Mouse (Mus musculus) fibroblast of lung, adult 2 months (primary cell): ENCODE data around the gene Tstd2.

Experiments used
- DNase-seq: peaks from one replicate; pipeline ENCODE4 v3.0.0-alpha.2; 2011; ENCODE audit warnings: low read depth

Gene Tstd2

DNA sequence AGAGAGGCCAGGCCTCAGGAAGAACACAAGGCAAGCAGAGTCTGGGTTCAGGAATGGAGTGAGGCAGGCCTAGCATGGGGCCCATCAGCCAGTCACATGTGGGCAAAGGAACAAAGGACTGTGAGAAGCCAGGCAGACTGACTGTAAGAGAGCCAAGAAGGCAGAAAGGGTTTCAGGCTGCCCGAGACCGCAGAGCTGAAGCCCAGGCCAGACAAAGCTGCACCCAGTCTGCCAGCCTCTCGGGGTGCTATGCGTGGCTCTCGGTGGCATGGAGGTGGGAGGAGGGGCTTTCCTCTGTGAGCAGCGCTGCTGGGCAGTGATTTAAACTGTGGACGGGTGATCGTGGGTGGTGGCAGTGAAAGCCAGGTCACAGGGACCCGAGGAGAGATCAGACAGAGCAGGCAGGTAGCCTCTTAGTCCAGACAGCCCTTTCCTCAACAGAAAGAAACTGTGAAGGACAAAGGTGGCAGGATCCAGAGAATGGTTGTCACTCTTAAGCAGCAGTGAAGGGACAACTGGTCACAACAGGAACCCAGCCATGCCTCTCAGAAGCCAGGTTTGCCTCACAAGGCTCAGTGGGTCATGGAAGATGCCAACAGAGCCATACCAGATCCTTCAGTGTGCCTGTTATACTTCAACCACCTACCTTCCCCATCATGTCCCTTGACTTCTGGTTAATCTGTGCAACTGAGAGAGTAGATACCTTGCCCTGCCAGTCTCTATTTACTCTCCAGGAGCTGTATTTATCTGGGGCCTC is 53.9 kb downstream of the Tstd2 start:
- no peak for DNase-seq

DNA sequence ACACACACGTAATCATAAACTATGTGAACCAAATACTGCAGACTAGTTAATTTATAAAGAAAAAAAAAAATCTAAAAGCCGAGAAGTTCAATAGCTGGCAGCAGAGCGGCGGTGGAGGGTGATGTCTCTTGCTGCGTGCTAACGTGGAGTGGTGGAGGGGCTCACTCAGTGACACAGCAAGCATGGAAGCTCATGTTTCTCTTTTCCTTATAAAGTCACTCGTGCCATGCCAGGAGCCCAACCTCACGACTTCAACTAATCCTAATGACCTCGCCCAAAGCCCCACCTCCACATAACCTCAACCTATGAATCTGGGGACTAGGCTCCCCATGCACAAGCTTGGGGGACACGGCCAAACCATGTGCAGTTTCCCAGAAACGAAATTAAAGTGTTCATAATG is 55.9 kb downstream of the Tstd2 start:
- no peak for DNase-seq

DNA sequence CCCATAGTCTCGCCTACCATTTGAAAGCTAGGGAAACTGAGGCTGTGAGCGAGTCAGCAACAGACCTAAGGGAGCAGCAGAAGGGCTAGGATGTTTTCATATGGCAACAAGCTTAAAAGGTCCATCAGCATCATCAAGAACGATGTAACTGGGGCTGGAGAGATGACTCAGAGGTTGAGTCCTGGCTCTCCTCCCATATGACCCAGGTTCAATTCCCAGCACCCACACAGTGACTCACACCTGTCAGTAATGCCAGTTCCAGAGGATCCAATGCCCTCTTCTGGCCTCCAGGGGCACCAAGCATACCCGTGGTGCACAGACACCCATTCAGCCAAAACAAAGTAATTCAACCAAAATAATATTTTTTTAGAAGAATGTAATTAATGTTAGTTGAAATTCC is 58.2 kb downstream of the Tstd2 start:
- DNase-seq, result no peak

DNA sequence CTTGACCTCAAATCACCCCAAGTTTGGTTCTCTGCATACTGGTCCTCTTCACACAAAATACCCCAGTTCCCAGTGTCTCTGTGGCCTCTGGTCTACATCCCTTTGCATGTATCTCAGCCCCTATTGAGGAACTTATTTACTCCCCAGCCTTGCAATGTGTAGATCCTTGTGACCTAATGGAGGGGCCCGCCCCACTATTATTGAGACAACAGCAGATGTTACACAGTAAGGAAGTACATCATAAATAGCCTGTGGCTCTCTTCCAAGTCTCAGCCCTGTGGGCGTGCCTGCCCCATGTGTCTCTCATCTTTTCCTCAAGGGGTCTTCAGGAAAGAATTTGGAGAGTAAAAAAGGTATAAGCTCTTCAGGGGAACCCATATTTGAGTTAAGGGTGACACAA is 61.6 kb downstream of the Tstd2 start:
- no peak for DNase-seq

DNA sequence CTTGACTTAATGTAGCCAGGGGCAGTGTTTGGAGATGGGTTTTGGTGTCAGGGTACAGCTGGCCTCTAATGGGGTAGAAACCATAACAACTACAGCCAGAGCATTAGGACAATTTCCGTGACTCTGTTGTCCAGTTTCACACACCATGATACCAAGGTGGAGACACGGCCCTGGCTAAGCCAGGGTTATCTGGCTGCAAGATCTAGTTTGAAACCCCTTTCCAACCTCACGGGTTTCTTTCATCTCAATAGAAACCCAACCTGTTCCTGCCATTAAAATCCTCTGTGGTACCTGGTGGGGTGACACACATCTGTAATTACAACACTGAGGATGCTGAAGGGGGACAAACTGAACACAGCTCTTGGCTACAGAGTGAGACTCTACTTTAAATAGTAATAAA is 62.8 kb downstream of the Tstd2 start:
- DNase-seq, result no peak

DNA sequence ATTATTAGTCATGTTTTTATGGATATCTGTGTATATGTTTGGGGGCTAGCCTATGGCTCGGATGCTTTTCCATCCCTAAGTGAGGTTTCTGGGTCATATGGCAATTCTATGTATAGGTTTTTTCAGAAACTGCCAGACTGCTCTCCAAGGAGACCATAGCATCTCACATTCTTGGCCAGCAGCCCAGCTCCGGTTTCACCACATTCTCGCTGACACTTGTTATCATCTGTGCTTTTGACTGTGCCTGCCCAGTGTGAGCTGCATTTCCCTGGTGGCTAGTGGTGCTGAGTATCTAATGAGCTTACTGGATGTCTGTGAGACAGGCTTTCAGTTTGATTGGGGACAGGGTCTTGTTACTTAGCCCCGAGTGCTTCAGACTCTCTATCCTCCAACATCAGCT is 64.8 kb downstream of the Tstd2 start:
- DNase-seq, result no peak

DNA sequence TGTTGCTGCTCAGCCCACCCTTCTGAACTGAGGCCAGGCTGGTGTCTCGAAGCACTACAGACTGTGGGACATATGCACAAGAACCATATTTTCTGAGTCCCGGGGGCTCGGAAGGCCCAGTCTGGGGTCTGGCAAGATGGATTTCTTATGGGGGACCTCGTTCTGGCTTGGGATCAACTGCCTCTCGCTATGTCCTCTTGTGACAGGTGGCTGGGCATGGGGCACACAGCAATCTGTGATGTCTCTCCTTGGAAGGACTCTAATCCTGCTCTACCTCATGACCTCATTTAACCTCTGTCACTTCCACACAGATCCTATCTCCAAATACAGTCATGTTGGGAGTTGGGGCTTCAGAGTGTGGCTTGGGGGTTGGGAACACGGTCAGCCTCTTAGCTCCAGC is 65.9 kb downstream of the Tstd2 start:
- DNase-seq, result no peak

DNA sequence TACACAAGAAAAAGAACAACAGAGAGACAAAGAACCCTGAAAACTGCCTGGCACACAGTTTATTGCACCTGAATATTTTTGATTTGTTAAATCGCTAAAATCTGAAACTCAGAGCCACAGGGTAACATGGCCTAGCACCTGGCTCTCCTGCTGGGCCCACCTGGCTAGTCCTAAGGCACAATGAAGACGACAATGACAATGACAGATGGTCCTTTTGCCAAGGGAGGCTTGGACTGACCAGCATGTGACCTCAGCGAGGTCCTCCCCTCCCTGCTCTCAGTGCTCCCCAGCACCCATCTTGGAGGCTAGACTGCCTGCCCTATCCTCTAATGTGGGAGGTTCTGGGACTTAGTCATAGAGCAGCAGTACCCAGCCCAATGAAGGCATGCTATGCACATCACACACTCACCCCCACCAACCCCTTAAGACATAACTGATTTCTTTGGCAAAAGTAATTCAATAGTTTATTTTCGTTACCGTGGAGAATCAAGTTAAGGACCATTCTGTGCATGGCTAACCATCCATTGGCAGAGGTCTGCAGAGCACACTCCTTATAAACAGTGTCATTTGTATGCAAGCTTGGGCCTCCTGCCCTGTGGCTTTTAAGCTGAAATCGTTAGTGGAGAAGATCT is 68.5 kb downstream of the Tstd2 start:
- DNase-seq, result no peak

DNA sequence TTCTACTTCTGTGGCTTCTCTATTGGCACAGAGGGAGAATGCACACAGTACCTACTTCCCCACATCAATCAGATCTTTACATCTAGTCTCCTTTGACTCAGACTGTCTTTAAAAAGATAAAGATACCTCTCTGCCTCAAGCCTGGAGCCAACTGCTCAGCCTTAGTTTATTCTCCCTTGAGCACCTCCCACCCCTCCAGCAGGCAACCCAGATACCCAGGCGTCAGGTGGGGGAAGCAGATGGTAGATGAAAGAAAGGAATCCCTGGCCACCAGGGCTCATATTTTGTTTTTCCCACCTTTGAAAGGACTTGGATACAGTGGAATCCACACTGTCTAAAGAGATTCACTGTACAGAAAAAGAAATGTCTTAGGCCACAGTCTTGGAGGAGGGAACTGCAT is 69.9 kb downstream of the Tstd2 start:
- DNase-seq, result no peak

DNA sequence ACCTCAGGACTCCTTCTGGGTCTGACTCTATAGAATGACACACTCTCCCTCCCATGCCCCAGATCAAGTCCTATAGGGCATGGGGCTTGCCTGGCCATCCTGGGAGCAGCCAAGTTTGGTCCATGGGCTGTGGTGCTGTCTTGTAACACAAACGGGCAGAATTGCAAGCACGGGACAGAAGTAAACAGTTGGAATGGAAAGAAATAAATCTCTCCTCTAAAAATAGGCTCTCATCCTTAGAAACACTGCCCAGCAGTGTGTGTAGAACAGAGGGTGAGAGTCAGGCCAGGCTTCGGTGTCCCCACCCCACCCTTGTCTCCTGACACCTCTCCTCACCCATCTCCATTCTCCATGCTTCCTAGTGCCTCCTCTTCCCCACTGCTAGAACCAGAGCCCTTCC is 70.4 kb downstream of the Tstd2 start:
- no peak for DNase-seq

DNA sequence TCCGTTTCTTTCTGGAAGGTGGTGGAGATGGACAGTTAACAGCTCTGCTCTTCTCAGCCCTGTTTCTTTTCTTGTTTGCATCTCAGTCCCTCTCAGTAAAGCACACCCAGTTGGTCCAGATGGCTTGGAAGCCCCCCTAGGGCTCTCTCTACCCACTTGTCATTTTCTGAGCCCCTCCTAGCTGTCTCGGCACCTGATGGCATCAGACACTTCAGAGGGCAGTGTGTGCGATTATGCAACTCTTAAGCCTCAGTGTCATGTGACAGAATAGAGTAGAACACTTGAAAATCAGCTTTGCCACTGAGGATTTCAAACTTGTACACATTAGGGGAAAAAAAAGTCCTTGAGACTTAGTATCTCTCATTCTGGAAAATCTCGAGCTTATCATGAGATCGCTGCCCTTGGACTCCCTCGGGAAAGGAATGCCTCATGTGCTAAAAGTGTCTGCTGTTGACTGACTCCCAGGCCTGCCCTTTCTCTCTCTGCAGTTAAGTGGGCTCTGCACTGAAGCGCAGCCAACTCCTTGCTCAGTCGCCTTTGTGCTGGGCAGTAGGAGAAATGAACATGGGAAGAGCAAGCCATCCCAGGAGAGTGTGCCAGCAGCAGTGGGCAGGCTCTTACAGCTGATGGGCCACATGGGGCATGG is 72.7 kb downstream of the Tstd2 start:
- no peak for DNase-seq

DNA sequence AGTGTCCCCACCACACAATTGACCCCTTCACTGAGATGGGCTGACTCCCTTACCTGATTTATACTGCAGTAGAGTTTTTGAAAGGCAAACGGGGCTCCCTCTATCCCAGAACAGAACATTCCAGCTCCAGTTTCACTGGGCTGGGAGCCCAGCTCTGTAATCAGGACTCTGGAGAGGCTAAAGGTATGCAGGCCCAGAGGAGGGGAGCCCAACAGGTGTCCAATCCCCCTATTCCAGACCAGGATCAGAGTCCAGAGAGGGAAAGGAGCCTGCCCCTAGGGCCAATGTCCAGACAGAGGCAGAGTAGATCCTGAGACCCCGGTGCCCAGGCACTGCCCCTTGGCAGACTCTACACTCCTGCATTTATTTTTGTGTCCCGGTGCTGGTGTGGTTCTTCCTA is 73.5 kb downstream of the Tstd2 start:
- no peak for DNase-seq
